Mouse (Mus musculus) neural tube, embryonic 12.5 days (tissue): ENCODE results near the gene Hspa1b. TPM values are rescaled to one million over a fixed set of nuclear protein-coding genes. Genes with fewer than 3 reads are reported as not detected.

Experiments
- ATAC-seq: fragments of 200-750 bp; cut with Nextera tagmentation; 2 replicates; pipeline ENCODE4 v1.8.0; 2017; ENCODE audit warnings: low read depth, mild to moderate bottlenecking, moderate TSS enrichment, moderate library complexity; ENCODE audit not compliant: low FRiP score
- H3K27ac ChIP-seq: fragments of 300-500 bp; sonication (generic); 2 replicates; pipeline ENCODE4 v1.5.1; 2016
- H3K27me3 ChIP-seq: fragments of 300-500 bp; sonication (generic); replicated peaks from 2 replicates; pipeline ENCODE4 v1.6.1; 2016; ENCODE audit warnings: mild to moderate bottlenecking
- H3K36me3 ChIP-seq: fragments of 300-500 bp; sonication (generic); 2 replicates; pipeline ENCODE4 v1.6.1; 2016; ENCODE audit warnings: mild to moderate bottlenecking
- H3K4me1 ChIP-seq: fragments of 300-500 bp; sonication (generic); 2 replicates; pipeline ENCODE4 v1.6.1; 2016
- H3K4me2 ChIP-seq: fragments of 300-500 bp; sonication (generic); replicated peaks from 2 replicates; pipeline ENCODE4 v1.6.1; 2016; ENCODE audit warnings: mild to moderate bottlenecking
- H3K4me3 ChIP-seq: fragments of 300-500 bp; sonication (generic); 2 replicates; pipeline ENCODE4 v1.5.1; 2016
- H3K9ac ChIP-seq: fragments of 300-500 bp; sonication (generic); 2 replicates; pipeline ENCODE4 v1.6.1; 2016; ENCODE audit warnings: mild to moderate bottlenecking
- H3K9me3 ChIP-seq: fragments of 300-500 bp; sonication (generic); 2 replicates; pipeline ENCODE4 v1.6.1; 2016; ENCODE audit warnings: mild to moderate bottlenecking
- WGBS: fragments of 180-500 bp; shearing (Covaris S2); methylation state at CpG from one replicate; pipeline ENCODE4 v1.1.7; 2016; 5-methylcytosine and 5-hydroxymethylcytosine counted together
- polyA plus RNA-seq: library from polyadenylated mRNA; unstranded; fragments of >200 nt; fragmentation: Nextera tagmentation; extraction: Ambion mirVana; gene quantifications from 2 replicates; pipeline ENCODE4 v1.2.1, GENCODE M21; 2016

Hspa1b gene
- polyA plus RNA-seq, 1 experiment from 2014 or later: not detected

DNA sequence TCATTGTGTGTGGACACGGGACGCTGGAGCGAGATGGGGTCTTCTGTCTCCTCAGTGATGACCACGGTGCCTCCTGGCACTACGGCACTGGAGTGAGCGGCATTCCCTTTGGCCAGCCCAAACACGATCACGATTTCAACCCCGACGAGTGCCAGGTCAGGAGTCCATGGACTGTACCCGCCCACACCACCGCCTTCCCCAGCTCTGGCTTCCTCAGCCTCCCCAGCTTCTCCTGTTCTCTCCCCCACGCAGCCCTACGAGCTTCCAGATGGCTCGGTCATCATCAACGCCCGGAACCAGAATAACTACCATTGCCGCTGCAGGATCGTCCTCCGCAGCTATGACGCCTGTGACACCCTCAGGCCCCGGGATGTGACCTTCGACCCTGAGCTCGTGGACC, 25.0 kb downstream of the Hspa1b start:
- H3K36me3 ChIP-seq: peaks cover 18% of the 10 kb centered on the region
- WGBS: 76% methylated on average over 24 of the region's 24 CpGs
- H3K9me3 ChIP-seq: no peaks in the 10 kb centered on the region
- ATAC-seq: no peak
- H3K4me3 ChIP-seq: no peak overlapping the region
- peaks cover 11% of the 10 kb centered on the region; the same call in 1 of the 2 replicates for H3K4me1 ChIP-seq
- H3K9ac ChIP-seq: no peak overlapping the region
- H3K4me2 ChIP-seq: 0 out of 2 replicates have a peak overlapping the region, but pooled peaks have one; percentile 0
- H3K27ac ChIP-seq: no peak overlapping the region
- H3K27me3 ChIP-seq: no peaks in the 10 kb centered on the region

DNA sequence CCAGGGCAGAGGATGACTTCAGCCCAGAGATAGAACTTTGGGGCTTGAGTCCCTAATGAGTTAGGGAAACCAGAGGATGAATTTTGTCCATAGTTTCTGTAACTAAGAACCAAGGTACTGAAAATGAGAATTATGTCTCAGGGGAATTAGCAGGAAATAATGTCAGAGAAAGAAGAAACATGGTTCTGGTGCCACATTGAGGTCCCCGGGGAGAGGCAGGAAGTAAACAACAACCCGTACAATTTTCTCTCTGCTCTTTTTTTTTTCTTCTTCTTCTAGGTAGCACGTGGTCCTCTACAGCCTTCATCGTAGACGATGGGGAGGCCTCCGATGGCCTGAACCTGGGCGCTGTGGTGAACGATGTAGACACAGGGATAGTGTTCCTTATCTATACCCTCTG, 26.8 kb downstream of the Hspa1b start:
- H3K27me3 ChIP-seq: no peaks in the 10 kb centered on the region
- H3K4me2 ChIP-seq: peak overlapping the region; percentile 96
- H3K36me3 ChIP-seq: peaks cover 18% of the 10 kb centered on the region
- ATAC-seq: no peak
- H3K4me1 ChIP-seq: peaks cover 11% of the 10 kb centered on the region; the same call in 1 of the 2 replicates
- 93% methylated on average over 8 of the region's 8 CpGs for WGBS
- peak overlapping the region; percentile 80; the same call in 1 of the 2 replicates for H3K9ac ChIP-seq
- no peaks in the 10 kb centered on the region for H3K9me3 ChIP-seq
- no peak overlapping the region for H3K4me3 ChIP-seq
- no peak overlapping the region for H3K27ac ChIP-seq

DNA sequence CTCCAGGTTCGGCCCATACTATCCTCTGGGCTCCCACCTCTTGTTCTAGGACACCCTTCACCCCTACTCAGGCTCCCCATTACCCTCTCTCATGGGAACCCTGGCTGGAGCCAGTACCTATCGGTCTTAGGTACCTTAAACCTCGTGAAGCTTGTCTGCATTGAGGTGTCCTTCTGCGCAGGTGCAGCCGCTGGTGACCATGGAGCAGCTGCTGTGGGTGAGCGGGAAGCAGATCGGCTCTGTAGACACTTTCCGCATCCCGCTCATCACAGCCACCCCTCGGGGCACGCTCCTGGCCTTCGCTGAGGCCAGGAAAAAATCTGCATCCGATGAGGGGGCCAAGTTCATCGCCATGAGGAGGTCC, 27.3 kb downstream of the Hspa1b start:
- peak overlapping the region; percentile 68 for H3K4me3 ChIP-seq
- H3K36me3 ChIP-seq: peaks cover 18% of the 10 kb centered on the region
- peak overlapping the region; percentile 80 for H3K9ac ChIP-seq
- ATAC-seq: peak; percentile 31
- 11% methylated on average over 14 of the region's 14 CpGs for WGBS
- H3K4me1 ChIP-seq: peaks cover 11% of the 10 kb centered on the region; the same call in 1 of the 2 replicates
- no peak overlapping the region for H3K27ac ChIP-seq
- peak overlapping the region; percentile 96 for H3K4me2 ChIP-seq
- H3K9me3 ChIP-seq: no peaks in the 10 kb centered on the region
- no peaks in the 10 kb centered on the region for H3K27me3 ChIP-seq

DNA sequence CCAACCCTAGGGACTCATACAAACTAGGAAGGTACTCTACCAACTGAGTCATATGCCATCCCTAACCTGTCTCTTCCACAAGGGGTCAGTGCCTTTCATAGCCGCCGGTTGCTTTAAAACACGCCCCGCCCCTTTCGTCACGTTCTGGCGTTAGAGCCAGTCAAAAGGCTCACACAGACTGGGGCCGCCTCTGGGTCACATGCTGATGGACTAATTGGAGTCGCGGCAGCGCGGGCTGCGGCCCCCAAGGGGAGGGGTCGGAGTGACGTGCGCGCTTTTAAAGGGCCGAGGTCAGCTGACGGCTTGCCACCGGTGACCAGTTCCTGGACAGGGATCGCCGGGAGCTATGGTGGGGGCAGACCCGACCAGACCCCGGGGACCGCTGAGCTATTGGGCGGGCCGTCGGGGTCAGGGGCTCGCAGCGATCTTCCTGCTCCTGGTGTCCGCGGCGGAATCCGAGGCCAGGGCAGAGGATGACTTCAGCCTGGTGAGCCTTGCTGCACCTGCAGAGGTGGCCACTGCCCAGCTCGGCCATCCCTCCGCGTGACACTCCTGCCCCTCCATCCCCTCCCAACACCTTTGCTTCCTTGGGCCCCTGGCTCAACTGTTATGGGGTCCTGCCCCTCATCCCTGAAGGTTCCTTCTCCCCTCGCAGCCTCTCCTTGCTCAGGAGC, 27.8 kb downstream of the Hspa1b start, which contains the start of gene Neu1:
Neu1 (plus strand) TSS at position 193 of the 674 bp plus-strand sequence.
- H3K4me2 ChIP-seq: peak within 1 kb of the TSS; percentile 96
- under 1% methylated on average over 35 of the region's 38 CpGs for WGBS
- peak within 1 kb of the TSS; percentile 68 for H3K4me3 ChIP-seq
- H3K36me3 ChIP-seq: peaks cover 14% of the 10 kb centered on the region; the same call in 1 of the 2 replicates
- no peaks in the 10 kb centered on the region for H3K9me3 ChIP-seq
- peak; percentile 96 for ATAC-seq
- peaks cover 11% of the 10 kb centered on the region; the same call in 1 of the 2 replicates for H3K4me1 ChIP-seq
- H3K9ac ChIP-seq: peak within 1 kb of the TSS; percentile 80
- no peak within 1 kb of the TSS for H3K27ac ChIP-seq
- H3K27me3 ChIP-seq: no peaks in the 10 kb centered on the region

DNA sequence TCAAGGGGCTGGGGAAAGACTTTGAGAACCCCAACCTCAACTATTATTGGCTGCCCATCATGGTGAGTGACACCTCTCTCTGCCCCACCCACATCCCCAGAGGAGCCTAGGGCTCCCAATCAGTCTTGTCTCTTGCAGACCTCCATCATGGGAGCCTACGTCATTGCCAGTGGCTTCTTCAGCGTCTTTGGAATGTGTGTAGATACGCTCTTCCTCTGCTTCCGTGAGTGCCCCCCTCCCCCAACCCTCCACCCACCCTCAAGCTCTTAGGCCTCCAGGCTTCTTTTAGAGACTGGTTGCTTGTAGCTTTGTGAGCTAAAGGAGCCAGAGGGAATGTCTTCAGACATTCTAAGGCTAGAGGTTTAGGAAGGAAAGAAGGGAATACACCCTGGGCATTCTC, 30.2 kb downstream of the Hspa1b start:
- Histone ChIP-seq H3K4me2 (no peak overlapping the region), H3K9ac (no peak overlapping the region), H3K9me3 (no peaks in the 10 kb centered on the region), H3K4me1 (peaks cover 11% of the 10 kb centered on the region; the same call in 1 of the 2 replicates), H3K27me3 (no peaks in the 10 kb centered on the region), H3K36me3 (0 out of 2 replicates have a peak, but pooled peaks cover 2% of the 10 kb centered on the region), H3K27ac (no peak overlapping the region), H3K4me3 (no peak overlapping the region)
- 65% methylated on average over 4 of the region's 4 CpGs for WGBS
- no peak for ATAC-seq

DNA sequence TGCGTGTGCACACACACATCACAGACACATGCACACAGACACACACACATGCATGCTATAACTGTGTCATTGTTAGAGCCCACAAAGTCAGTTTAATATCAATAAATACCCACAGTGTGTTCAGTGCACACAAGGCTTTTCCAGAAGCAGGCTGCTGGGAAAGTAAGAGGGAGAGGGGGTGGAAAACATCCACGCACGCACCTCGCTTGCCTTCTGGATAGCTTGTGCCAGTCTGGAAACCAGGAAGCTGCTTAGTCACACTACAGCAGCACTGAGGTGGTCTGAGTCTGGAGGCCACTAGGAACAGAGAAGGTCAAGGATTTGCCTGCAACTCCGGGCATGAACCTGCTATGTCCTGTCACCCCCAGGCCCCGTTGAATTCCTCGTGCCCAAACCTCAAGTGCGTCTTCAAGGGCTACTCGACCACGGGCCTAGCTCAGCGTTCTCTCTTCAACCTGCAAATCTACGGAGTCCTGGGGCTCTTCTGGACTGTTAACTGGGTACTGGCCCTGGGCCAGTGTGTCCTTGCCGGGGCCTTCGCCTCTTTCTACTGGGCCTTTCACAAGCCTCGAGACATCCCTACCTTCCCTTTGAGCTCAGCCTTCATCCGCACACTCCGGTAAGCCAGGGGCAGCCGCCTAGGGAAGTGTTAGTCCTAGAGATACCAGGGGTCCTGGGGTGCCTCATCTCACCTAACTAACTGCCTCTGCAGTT, 31.6 kb downstream of the Hspa1b start:
- no peak overlapping the region for H3K27ac ChIP-seq
- H3K36me3 ChIP-seq: no peaks in the 10 kb centered on the region
- H3K27me3 ChIP-seq: no peaks in the 10 kb centered on the region
- no peak overlapping the region for H3K4me2 ChIP-seq
- 89% methylated on average over 18 of the region's 18 CpGs for WGBS
- H3K4me3 ChIP-seq: no peak overlapping the region
- H3K4me1 ChIP-seq: peaks cover 11% of the 10 kb centered on the region; the same call in 1 of the 2 replicates
- no peaks in the 10 kb centered on the region for H3K9me3 ChIP-seq
- no peak for ATAC-seq
- no peak overlapping the region for H3K9ac ChIP-seq

DNA sequence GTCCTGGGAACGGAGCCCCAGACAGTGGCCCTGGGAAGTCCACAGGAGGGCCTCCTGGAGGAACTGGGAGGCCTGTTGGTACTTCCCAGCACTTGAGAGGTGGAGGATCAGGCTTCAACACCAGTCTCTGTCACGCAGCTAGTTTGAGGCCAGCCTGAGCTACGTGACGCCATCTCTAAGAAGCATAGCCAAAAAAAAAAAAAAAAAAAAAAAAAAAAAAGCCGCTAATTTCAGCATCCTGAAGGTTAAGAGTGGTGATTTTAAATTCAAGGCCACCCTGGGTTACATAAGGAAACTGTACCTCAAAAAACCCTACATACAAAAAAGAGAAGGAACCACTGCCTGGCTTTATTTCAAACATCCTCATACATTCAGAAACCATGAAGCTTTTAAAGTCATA, 34.8 kb downstream of the Hspa1b start:
- ATAC-seq: no peak
- H3K4me3 ChIP-seq: no peak overlapping the region
- H3K9me3 ChIP-seq: no peaks in the 10 kb centered on the region
- H3K36me3 ChIP-seq: no peaks in the 10 kb centered on the region
- no peak overlapping the region for H3K9ac ChIP-seq
- 69% methylated on average over 5 of the region's 5 CpGs for WGBS
- H3K4me2 ChIP-seq: no peak overlapping the region
- no peaks in the 10 kb centered on the region for H3K27me3 ChIP-seq
- H3K4me1 ChIP-seq: no peaks in the 10 kb centered on the region
- H3K27ac ChIP-seq: no peak overlapping the region

DNA sequence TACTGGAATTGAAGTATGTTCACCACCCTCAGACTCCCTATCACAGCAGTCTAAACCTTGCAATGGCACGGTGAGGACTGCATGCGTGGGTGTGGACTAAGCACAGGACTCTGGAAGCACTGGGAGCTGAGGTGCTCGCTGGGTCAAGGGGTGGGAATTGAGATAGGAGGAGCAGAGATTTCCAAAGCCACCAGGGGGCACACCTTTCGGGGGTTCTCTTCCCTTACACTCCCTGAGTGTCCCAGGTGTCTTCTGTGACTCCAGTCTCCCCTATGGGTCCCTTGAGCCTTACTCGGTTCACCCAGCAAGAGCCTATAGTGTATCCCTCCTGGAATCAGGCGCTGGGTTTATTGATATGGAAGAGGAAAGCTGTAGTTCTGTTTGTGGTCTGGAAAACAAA, 36.1 kb downstream of the Hspa1b start:
- ATAC-seq: no peak

DNA sequence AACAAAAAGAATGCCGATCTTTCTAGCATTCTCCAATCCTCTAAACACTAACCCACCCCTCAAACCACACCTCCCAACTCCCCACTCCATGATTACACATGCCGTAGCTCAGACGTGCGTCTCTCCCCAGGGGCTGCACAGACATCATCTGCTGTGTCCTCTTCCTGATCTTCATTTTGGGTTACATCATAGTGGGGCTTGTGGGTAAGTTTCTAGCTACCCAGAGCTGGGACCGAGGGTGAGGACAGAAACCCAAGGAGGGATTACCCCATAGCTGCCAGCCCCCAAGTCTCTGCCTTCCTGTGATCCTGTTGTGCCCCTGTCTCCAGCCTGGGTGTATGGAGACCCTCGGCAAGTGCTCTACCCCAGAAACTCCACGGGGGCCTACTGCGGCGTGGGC, 41.9 kb downstream of the Hspa1b start:
- no peak overlapping the region for H3K9ac ChIP-seq
- ATAC-seq: no peak
- H3K27me3 ChIP-seq: no peaks in the 10 kb centered on the region
- H3K9me3 ChIP-seq: no peaks in the 10 kb centered on the region
- H3K4me1 ChIP-seq: no peaks in the 10 kb centered on the region
- 86% methylated on average over 9 of the region's 9 CpGs for WGBS
- H3K4me3 ChIP-seq: no peak overlapping the region
- no peak overlapping the region for H3K4me2 ChIP-seq
- no peak overlapping the region for H3K27ac ChIP-seq
- H3K36me3 ChIP-seq: peaks cover 19% of the 10 kb centered on the region

More for the DNA sequence above, 36.1 kb downstream of the Hspa1b start:
- no peak overlapping the region for H3K27ac ChIP-seq
- H3K4me1 ChIP-seq: no peaks in the 10 kb centered on the region
- no peak overlapping the region for H3K4me3 ChIP-seq
- H3K4me2 ChIP-seq: no peak overlapping the region
- no peaks in the 10 kb centered on the region for H3K36me3 ChIP-seq
- 58% methylated on average over 6 of the region's 6 CpGs for WGBS
- no peaks in the 10 kb centered on the region for H3K27me3 ChIP-seq
- H3K9me3 ChIP-seq: no peaks in the 10 kb centered on the region
- H3K9ac ChIP-seq: no peak overlapping the region

DNA sequence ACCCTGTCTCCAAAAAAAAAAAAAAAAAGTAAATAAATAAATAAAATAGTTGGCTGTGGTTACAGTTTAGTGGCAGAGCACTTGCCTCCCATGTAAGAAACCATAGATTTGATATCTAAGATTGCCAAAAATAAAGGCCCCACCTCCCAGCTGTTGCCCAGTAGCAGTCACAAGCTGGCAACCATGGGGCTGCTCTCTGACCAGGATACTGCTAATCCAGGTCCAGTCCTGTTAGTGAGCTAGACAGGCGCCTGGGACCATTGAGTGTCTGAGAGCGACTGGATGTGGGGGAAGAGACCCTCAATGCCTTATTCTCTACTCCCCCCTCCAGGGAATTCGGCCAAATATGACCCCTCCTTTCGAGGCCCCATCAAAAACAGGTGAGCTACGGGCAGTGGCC, 42.7 kb downstream of the Hspa1b start:
- 90% methylated on average over 5 of the region's 5 CpGs for WGBS
- H3K9ac ChIP-seq: no peak overlapping the region
- no peak for ATAC-seq

DNA sequence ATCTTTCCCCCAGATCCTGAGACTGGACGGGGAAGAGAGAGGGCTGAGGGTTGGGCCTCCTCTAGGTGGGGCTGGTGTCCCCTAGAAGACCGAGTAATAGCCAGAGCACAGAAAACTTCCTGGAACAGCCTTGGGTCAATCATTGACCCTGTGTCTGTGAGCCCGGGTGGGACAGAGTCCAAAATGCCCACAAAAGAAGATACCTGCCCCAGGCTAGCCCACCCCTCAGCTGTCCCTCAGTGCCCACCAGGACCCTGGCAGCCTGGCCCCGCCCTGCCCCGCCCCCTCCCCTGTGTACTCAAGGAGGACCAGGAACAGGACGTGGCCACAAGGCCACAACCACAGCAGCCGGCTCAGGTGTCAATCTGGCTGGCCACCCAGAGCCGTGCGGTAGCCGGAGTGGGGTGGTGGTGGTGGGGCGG, 43.6 kb downstream of the Hspa1b start:
- ATAC-seq: no peak
- Histone ChIP-seq H3K4me3 (no peak overlapping the region), H3K4me2 (no peak overlapping the region; the same call in 1 of the 2 replicates), H3K27me3 (no peaks in the 10 kb centered on the region), H3K9me3 (no peaks in the 10 kb centered on the region), H3K9ac (no peak overlapping the region), H3K36me3 (peaks cover 36% of the 10 kb centered on the region), H3K27ac (no peak overlapping the region), H3K4me1 (no peaks in the 10 kb centered on the region)
- 27% methylated on average over 11 of the region's 11 CpGs for WGBS

More for the DNA sequence above, 42.7 kb downstream of the Hspa1b start:
- H3K4me3 ChIP-seq: no peak overlapping the region
- no peaks in the 10 kb centered on the region for H3K27me3 ChIP-seq
- H3K4me1 ChIP-seq: no peaks in the 10 kb centered on the region
- H3K4me2 ChIP-seq: no peak overlapping the region
- no peaks in the 10 kb centered on the region for H3K9me3 ChIP-seq
- H3K27ac ChIP-seq: no peak overlapping the region
- peaks cover 27% of the 10 kb centered on the region for H3K36me3 ChIP-seq

DNA sequence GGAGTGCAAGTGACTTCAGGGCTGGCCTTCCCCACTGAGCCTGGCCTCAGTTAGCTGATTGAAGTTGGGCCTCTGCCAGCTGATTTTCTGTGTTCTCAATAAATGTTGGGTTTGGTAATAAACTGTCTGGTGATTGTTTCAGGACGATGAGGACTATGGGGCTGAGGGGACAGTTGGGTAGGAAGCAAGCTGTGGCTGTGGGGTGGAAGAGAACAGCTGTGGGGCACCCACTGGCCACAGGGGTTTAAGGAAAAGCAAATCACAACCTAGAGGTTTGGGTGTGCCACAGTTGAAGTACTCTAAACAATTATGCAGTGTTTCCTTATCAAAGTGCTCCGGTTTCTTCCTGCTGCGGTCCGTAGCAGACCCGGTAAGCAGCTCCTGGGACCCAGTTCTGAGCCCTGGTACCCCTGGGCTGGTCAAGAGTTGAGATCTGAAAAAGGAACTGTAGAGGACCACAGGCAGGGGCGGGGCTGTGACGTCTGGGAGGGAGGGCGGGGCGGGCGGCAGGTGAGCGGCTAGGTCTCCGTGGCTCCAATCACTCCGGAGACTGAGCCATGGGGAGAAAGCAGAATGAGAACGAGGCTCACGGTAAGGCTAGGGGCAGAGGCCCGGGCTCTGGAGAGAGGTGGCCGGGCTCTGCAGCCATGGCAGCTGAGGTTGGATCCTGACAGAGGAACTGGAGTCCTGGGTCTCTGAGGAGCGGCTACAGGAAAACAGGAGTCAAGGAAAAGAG, 44.9 kb downstream of the Hspa1b start, which contains the start of gene Slc44a4:
Slc44a4 (plus strand) TSS at position 537 of the 736 bp plus-strand sequence.
- Histone ChIP-seq H3K9me3 (no peaks in the 10 kb centered on the region), H3K4me1 (no peaks in the 10 kb centered on the region), H3K27me3 (no peaks in the 10 kb centered on the region), H3K4me2 (no peak within 1 kb of the TSS), H3K4me3 (no peak within 1 kb of the TSS), H3K9ac (no peak within 1 kb of the TSS), H3K36me3 (peaks cover 50% of the 10 kb centered on the region), H3K27ac (no peak within 1 kb of the TSS)
- 34% methylated on average over 18 of the region's 18 CpGs for WGBS
- ATAC-seq: no peak
